Mouse (Mus musculus): ENCODE results near the gene Coro2a.

GRCm38 (mm10) chr4:46503881-46504280 is 98.1 kb downstream of the Coro2a start:
- TF ChIP-seq CTCF (IDR thresholded peaks at IDR 0.05; ENCODE audit: low read depth) (no peak), EP300 (IDR thresholded peaks at IDR 0.05; ENCODE audit: low read depth) (no peak)
